Mouse (Mus musculus) liver, adult 2 months (tissue): ENCODE results near the gene Gm13289.

Experiments
- CTCF ChIP-seq: fragments of 200-500 bp; IDR thresholded peaks from 2 replicates; pipeline ENCODE4 v1.5.1; 2011; ENCODE audit warnings: low read depth, low read length, control low read depth
- POLR2A ChIP-seq: fragments of 200-500 bp; IDR thresholded peaks from 2 replicates; pipeline ENCODE4 v1.6.1; 2011; ENCODE audit warnings: low read length, control low read depth; ENCODE audit not compliant: insufficient read depth; ENCODE audit errors: extremely low read depth

DNA sequence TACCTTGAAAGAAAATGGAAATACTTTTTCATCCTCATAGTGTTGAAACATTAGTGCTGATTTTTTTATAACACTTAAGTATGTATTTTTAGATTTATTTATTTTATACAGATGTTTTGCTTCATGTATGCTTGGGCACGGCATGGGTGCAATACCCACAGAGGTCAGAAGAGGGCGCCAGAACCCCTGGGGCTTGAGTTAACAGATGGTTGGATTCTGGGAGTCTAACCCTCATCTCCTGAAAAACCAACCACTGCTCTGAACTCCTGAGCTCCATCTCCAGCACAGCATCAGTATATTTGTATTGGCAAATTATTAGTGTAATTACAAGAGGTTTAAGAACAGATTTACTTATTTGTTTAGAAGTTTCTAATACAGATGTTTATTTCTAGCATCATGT lies 38.2 kb upstream of the Gm13289 start:
- TF ChIP-seq CTCF (peak; percentile 92), POLR2A (no peak)
